Mouse (Mus musculus): ENCODE measurements around the gene Nxf1. TPM values are rescaled to one million over a fixed set of nuclear protein-coding genes. Genes with fewer than 3 reads are reported as not detected.

The Nxf1 gene
- polyA plus RNA-seq, 1 experiment from 2014 or later = 120 TPM

- peak within 1 kb of the TSS; percentile 99 for H3K4me2 ChIP-seq (ENCODE audit: low read depth, low read length)
- H3K4me3 ChIP-seq (ENCODE audit: low read depth, low read length) = peak within 1 kb of the TSS; percentile 64
- H3K9me3 ChIP-seq (ENCODE audit: control insufficient read depth, low read length) = no peaks in the 10 kb centered on the region
- peaks cover 33% of the 10 kb centered on the region for H3K4me1 ChIP-seq (ENCODE audit: control insufficient read depth, insufficient read depth, low read length)
- H3K27ac ChIP-seq (ENCODE audit: low read depth, low read length) = peak within 1 kb of the TSS; percentile 99
- WGBS = under 1% methylated on average over 67 of the region's 68 CpGs
- peak within 1 kb of the TSS; percentile 95 for H3K9ac ChIP-seq (replicated peaks; ENCODE audit: low read depth, low read length)
- ATAC-seq (ENCODE audit: low read depth) = peak; percentile 94
- H3K27me3 ChIP-seq (ENCODE audit: control insufficient read depth, insufficient read depth, low read length) = no peaks in the 10 kb centered on the region
- peaks cover 30% of the 10 kb centered on the region for H3K36me3 ChIP-seq (ENCODE audit: control insufficient read depth, insufficient read depth, low read length)
Observed at GRCm38 (mm10) chr19:8774086-8774835, 17.4 kb downstream of the Nxf1 start, which contains the start of gene Tmem179b. Gene Tmem179b, minus strand, starts transcription at chr19:8774467.

DNA sequence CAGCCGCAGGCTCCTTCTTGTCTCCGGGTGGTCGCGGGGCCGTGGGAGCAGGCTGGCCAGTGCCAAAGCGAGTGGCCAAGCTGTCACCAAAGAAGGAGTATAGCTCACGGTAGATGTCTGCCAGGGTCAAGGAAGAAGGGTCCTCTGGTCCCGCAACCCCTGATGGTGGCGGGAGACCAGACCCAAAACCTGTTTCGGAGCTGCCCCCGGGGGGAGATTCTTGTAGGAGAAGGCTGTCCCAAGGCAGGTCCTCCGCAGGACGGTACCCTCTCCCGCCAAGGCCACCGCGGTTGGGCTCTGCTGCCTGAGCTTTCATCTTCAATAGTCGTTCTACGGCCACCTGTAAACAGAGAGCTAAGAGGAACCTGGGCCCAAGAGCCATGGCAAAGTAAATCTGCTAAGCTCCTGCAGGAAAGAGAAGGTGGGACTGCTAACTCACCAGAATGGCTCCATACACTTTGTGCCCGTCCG, 18.1 kb downstream of the Nxf1 start:
- Histone ChIP-seq H3K36me3 (ENCODE audit: control insufficient read depth, insufficient read depth, low read length) (peaks cover 23% of the 10 kb centered on the region), H3K4me1 (ENCODE audit: control insufficient read depth, insufficient read depth, low read length) (peaks cover 33% of the 10 kb centered on the region), H3K27me3 (ENCODE audit: control insufficient read depth, insufficient read depth, low read length) (no peaks in the 10 kb centered on the region), H3K27ac (ENCODE audit: low read depth, low read length) (peak overlapping the region; percentile 99), H3K4me2 (ENCODE audit: low read depth, low read length) (peak overlapping the region; percentile 99), H3K4me3 (ENCODE audit: low read depth, low read length) (peak overlapping the region; percentile 64), H3K9ac (replicated peaks; ENCODE audit: low read depth, low read length) (peak overlapping the region; percentile 95), H3K9me3 (ENCODE audit: control insufficient read depth, low read length) (no peaks in the 10 kb centered on the region)
- WGBS = 7% methylated on average over 20 of the region's 20 CpGs
- ATAC-seq (ENCODE audit: low read depth) = peak; percentile 32

DNA sequence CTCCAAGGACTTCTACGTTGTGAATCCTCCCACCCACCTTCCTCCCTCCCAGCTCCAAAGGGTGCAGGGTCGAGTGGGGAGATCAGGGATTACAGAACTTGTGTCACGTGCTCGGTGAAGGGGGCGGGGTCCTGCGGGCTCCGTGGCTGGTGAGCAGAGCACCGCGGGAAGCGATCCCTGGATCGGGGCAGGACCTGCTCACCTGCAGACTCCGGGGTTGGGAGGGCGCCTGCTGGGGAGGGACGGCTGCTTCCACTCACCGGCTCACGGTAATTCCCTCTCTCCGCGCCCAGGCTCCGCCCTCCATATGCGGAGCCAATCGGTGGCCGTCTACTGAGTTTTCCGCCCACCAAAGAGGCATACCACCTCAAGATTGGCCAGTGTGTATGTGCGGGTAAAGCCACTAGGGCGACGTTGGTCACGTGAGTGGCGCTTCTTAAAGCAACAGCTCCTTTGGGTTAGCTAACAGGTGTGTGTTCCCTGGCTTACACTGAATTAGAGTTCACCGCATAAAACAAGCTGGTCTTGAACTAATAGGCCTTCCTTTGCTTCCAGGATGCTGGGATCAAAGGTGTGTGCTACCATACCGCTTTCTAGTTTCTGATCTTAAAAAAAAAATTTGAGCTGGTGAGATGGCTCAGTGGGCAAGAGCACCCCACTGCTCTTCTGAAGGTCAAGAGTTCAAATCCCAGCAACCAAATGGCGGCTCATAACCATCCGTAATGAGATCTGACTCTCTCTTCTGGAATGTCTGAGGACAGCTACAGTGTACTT, 29.3 kb downstream of the Nxf1 start, which contains the start of gene Taf6l:
Gene Taf6l, minus strand, starts transcription at position 410 of the 774 bp plus-strand sequence.
- Histone ChIP-seq H3K27ac (ENCODE audit: low read depth, low read length) (peak within 1 kb of the TSS; percentile 67), H3K4me3 (ENCODE audit: low read depth, low read length) (peak within 1 kb of the TSS; percentile 71), H3K4me1 (ENCODE audit: control insufficient read depth, insufficient read depth, low read length) (peaks cover 10% of the 10 kb centered on the region; the same call in 1 of the 2 replicates), H3K36me3 (ENCODE audit: control insufficient read depth, insufficient read depth, low read length) (peaks cover 19% of the 10 kb centered on the region; the same call in 1 of the 2 replicates), H3K4me2 (ENCODE audit: low read depth, low read length) (peak within 1 kb of the TSS; percentile 72), H3K9ac (replicated peaks; ENCODE audit: low read depth, low read length) (peak within 1 kb of the TSS; percentile 69), H3K9me3 (ENCODE audit: control insufficient read depth, low read length) (no peaks in the 10 kb centered on the region), H3K27me3 (ENCODE audit: control insufficient read depth, insufficient read depth, low read length) (no peaks in the 10 kb centered on the region)
- under 1% methylated on average over 31 of the region's 32 CpGs for WGBS
- peak; percentile 100 for ATAC-seq (ENCODE audit: low read depth)

DNA sequence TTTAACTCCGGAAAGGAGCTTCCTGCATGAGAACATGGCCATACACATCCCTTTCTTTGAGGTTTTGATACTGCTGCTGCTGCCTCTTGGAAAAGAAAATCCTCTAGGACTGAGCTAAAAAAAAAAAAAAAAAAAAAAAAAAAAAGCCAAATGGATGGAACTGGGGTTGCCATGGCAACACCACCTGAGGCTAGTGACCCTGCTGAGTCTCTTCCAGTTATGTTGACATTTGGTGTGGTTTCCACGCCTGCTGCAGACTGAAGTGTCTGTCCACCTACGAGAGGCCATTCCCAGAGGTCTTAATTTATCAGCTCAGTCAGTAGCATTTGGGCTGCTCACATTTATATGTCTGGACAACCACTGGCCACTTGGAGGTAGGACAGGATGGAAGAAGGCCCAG, 31.6 kb downstream of the Nxf1 start:
- no peaks in the 10 kb centered on the region for H3K9me3 ChIP-seq (ENCODE audit: control insufficient read depth, low read length)
- H3K27me3 ChIP-seq (ENCODE audit: control insufficient read depth, insufficient read depth, low read length) = no peaks in the 10 kb centered on the region
- H3K36me3 ChIP-seq (ENCODE audit: control insufficient read depth, insufficient read depth, low read length) = peaks cover 7% of the 10 kb centered on the region
- WGBS = 20% methylated on average over 3 of the region's 3 CpGs
- H3K27ac ChIP-seq (ENCODE audit: low read depth, low read length) = no peak overlapping the region
- H3K4me2 ChIP-seq (ENCODE audit: low read depth, low read length) = no peak overlapping the region
- H3K4me1 ChIP-seq (ENCODE audit: control insufficient read depth, insufficient read depth, low read length) = peaks cover 10% of the 10 kb centered on the region; the same call in 1 of the 2 replicates
- ATAC-seq (ENCODE audit: low read depth) = no peak
- no peak overlapping the region for H3K4me3 ChIP-seq (ENCODE audit: low read depth, low read length)
- H3K9ac ChIP-seq (replicated peaks; ENCODE audit: low read depth, low read length) = no peak overlapping the region

GRCm38 (mm10) chr19:8789171-8789570, 32.3 kb downstream of the Nxf1 start:
- Histone ChIP-seq H3K9me3 (ENCODE audit: control insufficient read depth, low read length) (no peaks in the 10 kb centered on the region), H3K9ac (replicated peaks; ENCODE audit: low read depth, low read length) (no peak overlapping the region), H3K27me3 (ENCODE audit: control insufficient read depth, insufficient read depth, low read length) (no peaks in the 10 kb centered on the region), H3K4me2 (ENCODE audit: low read depth, low read length) (no peak overlapping the region), H3K27ac (ENCODE audit: low read depth, low read length) (no peak overlapping the region), H3K4me3 (ENCODE audit: low read depth, low read length) (no peak overlapping the region), H3K36me3 (ENCODE audit: control insufficient read depth, insufficient read depth, low read length) (peaks cover 12% of the 10 kb centered on the region), H3K4me1 (ENCODE audit: control insufficient read depth, insufficient read depth, low read length) (peaks cover 10% of the 10 kb centered on the region; the same call in 1 of the 2 replicates)
- 62% methylated on average over 1 of the region's 1 CpGs for WGBS
- no peak for ATAC-seq (ENCODE audit: low read depth)

GRCm38 (mm10) chr19:8790171-8790570, 33.3 kb downstream of the Nxf1 start:
- Histone ChIP-seq H3K9me3 (ENCODE audit: control insufficient read depth, low read length) (no peaks in the 10 kb centered on the region), H3K9ac (replicated peaks; ENCODE audit: low read depth, low read length) (no peak overlapping the region), H3K27me3 (ENCODE audit: control insufficient read depth, insufficient read depth, low read length) (no peaks in the 10 kb centered on the region), H3K4me1 (ENCODE audit: control insufficient read depth, insufficient read depth, low read length) (peaks cover 10% of the 10 kb centered on the region; the same call in 1 of the 2 replicates), H3K36me3 (ENCODE audit: control insufficient read depth, insufficient read depth, low read length) (peaks cover 16% of the 10 kb centered on the region), H3K27ac (ENCODE audit: low read depth, low read length) (no peak overlapping the region), H3K4me3 (ENCODE audit: low read depth, low read length) (no peak overlapping the region), H3K4me2 (ENCODE audit: low read depth, low read length) (no peak overlapping the region)
- whole genome bisulfite sequencing = 86% methylated on average over 7 of the region's 7 CpGs
- ATAC-seq (ENCODE audit: low read depth) = no peak

DNA sequence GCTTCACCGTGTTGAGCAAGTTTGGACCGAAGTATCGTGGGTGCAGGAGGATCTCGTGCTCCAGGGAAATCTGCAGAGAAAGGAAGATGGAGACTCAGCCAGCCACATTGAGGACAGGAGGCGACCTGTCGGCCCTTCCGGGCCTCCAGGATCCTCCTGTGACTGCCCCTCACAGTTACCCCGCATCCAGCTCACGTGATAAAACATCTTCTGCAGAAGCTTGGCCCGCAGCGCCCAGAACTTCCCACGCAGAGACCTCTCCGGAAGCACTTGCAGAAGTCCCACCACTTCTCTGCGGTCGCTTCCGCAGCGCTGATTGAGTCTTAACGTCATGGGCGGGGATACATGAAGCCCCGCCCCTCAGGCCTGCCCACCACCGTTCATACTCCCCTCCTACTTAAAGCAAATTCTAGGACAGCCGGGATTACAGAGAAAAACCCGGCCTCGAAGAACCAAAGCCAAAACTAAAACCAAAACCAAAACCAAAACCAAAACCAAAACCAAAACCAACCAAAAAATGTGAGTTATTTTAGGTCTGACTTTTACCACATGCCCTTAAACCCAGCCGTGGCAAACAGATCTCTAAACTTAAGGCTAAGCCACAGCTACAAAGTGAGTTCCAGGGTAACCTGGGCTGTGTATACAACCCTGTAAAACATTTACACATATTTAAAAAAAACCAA, 41.5 kb downstream of the Nxf1 start, which contains the start of gene Polr2g:
Gene Polr2g, minus strand, starts transcription at position 314 of the 683 bp plus-strand sequence.
- Histone ChIP-seq H3K9me3 (ENCODE audit: control insufficient read depth, low read length) (no peaks in the 10 kb centered on the region), H3K4me3 (ENCODE audit: low read depth, low read length) (peak within 1 kb of the TSS; percentile 77), H3K36me3 (ENCODE audit: control insufficient read depth, insufficient read depth, low read length) (peaks cover 12% of the 10 kb centered on the region), H3K27ac (ENCODE audit: low read depth, low read length) (no peak within 1 kb of the TSS), H3K4me1 (ENCODE audit: control insufficient read depth, insufficient read depth, low read length) (peaks cover 15% of the 10 kb centered on the region; the same call in 1 of the 2 replicates), H3K4me2 (ENCODE audit: low read depth, low read length) (peak within 1 kb of the TSS; percentile 95), H3K27me3 (ENCODE audit: control insufficient read depth, insufficient read depth, low read length) (no peaks in the 10 kb centered on the region), H3K9ac (replicated peaks; ENCODE audit: low read depth, low read length) (peak within 1 kb of the TSS; percentile 63)
- WGBS = 1% methylated on average over 25 of the region's 25 CpGs
- ATAC-seq (ENCODE audit: low read depth) = peak; percentile 71

DNA sequence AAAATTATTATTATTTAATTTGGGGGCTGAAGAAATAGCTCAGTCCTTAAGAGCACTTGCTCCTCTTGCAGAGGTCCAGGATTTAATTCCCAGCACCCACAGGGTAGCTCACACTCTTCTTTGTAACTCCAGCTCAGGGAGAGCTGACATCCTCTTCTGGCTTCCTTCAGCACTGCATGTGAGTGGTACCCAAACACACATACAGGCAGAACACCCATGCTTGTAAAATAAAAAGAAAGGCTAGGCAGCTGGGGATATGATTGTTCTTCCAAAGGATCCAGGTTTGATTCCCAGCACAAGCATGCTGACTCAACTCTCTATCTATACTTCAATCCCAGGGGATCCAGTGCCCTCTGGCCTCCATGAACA, 42.1 kb downstream of the Nxf1 start:
- ATAC-seq (ENCODE audit: low read depth) = no peak
- H3K4me1 ChIP-seq (ENCODE audit: control insufficient read depth, insufficient read depth, low read length) = peaks cover 15% of the 10 kb centered on the region; the same call in 1 of the 2 replicates
- H3K9ac ChIP-seq (replicated peaks; ENCODE audit: low read depth, low read length) = no peak overlapping the region; the same call in 1 of the 2 replicates
- H3K27me3 ChIP-seq (ENCODE audit: control insufficient read depth, insufficient read depth, low read length) = no peaks in the 10 kb centered on the region
- H3K27ac ChIP-seq (ENCODE audit: low read depth, low read length) = no peak overlapping the region
- H3K36me3 ChIP-seq (ENCODE audit: control insufficient read depth, insufficient read depth, low read length) = peaks cover 7% of the 10 kb centered on the region
- peak overlapping the region; percentile 95; the same call in 1 of the 2 replicates for H3K4me2 ChIP-seq (ENCODE audit: low read depth, low read length)
- H3K9me3 ChIP-seq (ENCODE audit: control insufficient read depth, low read length) = no peaks in the 10 kb centered on the region
- no peak overlapping the region for H3K4me3 ChIP-seq (ENCODE audit: low read depth, low read length)
